Mouse (Mus musculus) telencephalon, adult 2 months (tissue): ENCODE measurements at regions not wholly inside any gene's neighbourhood (a gene's known extent, or its start where the extent isn't known, plus 50 kb on each side); places are given as distances from the start of the nearest gene placed in this dataset.

Source experiments
- DNase-seq: peaks from one replicate; pipeline ENCODE4 v3.0.0-alpha.2; 2011; ENCODE audit warnings: low read depth, low spot score

- DNase-seq = no peak
Measured at GRCm38 (mm10) chr4:8374061-8374460, 135.2 kb upstream of the Car8 start.

- no peak for DNase-seq
Measured at GRCm38 (mm10) chr4:8372069-8372468, 133.2 kb upstream of the Car8 start.

- no peak for DNase-seq
Measured at GRCm38 (mm10) chr4:8370786-8371185, 131.9 kb upstream of the Car8 start.

GRCm38 (mm10) chr4:8367487-8368276 is 128.8 kb upstream of the Car8 start:
- peak; percentile 51 for DNase-seq

GRCm38 (mm10) chr4:8366978-8367377 is 128.1 kb upstream of the Car8 start:
- no peak for DNase-seq

- no peak for DNase-seq
Measured at GRCm38 (mm10) chr4:8362409-8362808, 123.6 kb upstream of the Car8 start.

GRCm38 (mm10) chr4:8361931-8362330 is 123.1 kb upstream of the Car8 start:
- no peak for DNase-seq

- DNase-seq = no peak
Measured at GRCm38 (mm10) chr4:8361305-8361704, 122.5 kb upstream of the Car8 start.

GRCm38 (mm10) chr4:8357443-8357842 is 118.6 kb upstream of the Car8 start:
- peak; percentile 46 for DNase-seq

GRCm38 (mm10) chr4:8341928-8342327 is 103.1 kb upstream of the Car8 start:
- no peak for DNase-seq

GRCm38 (mm10) chr4:8309241-8309987 is 70.6 kb upstream of the Car8 start:
- DNase-seq = no peak

GRCm38 (mm10) chr4:8292563-8292962 is 53.7 kb upstream of the Car8 start:
- no peak for DNase-seq

GRCm38 (mm10) chr4:8291528-8292492 is 53.0 kb upstream of the Car8 start:
- no peak for DNase-seq

- DNase-seq = no peak
Measured at GRCm38 (mm10) chr4:8289901-8290300, 51.1 kb upstream of the Car8 start.
